Mouse (Mus musculus) lung, adult 2 months (tissue): ENCODE results near the gene Gm33543. TPM values are rescaled to one million over a fixed set of nuclear protein-coding genes. Genes with fewer than 3 reads are reported as not detected.

ENCODE experiments used
- DNase-seq: peaks from one replicate; pipeline ENCODE4 v3.0.0; 2022
- H3K4me1 ChIP-seq: fragments of 200-500 bp; 2 replicates; pipeline ENCODE4 v1.6.1; 2011; ENCODE audit warnings: low read length; ENCODE audit not compliant: control insufficient read depth, insufficient read depth
- H3K4me3 ChIP-seq: fragments of 200-500 bp; replicated peaks from 2 replicates; pipeline ENCODE3; 2011; ENCODE audit warnings: low read depth, mild to moderate bottlenecking, control low read depth, low read length; ENCODE audit errors: extremely low read depth
- CTCF ChIP-seq: fragments of 200-500 bp; IDR thresholded peaks from 2 replicates; pipeline ENCODE4 v1.5.1; 2011; ENCODE audit warnings: mild to moderate bottlenecking, low read length, control low read depth; ENCODE audit not compliant: insufficient read depth
- POLR2A ChIP-seq: fragments of 200-500 bp; IDR thresholded peaks from 2 replicates; pipeline ENCODE4 v1.6.1; 2011; ENCODE audit warnings: low read depth, mild to moderate bottlenecking, control low read depth, low read length, borderline replicate concordance; ENCODE audit errors: extremely low read depth
- whole genome bisulfite sequencing: fragments of 180-500 bp; shearing (Covaris S2); methylation state at CpG from one replicate; pipeline ENCODE4 v1.1.7; 2018; 5-methylcytosine and 5-hydroxymethylcytosine counted together
- polyA plus RNA-seq: library from polyadenylated mRNA; depleted of rRNA; stranded (reverse); fragments of >200 nt; gene quantifications from 2 replicates; pipeline ENCODE4 v1.2.3, GENCODE M21; 2012

The Gm33543 gene
- polyA plus RNA-seq, 1 experiment = 0.15 TPM

GRCm38 (mm10) chr10:95839803-95840202 lies 2.9 kb downstream of the Gm33543 start:
- Histone ChIP-seq H3K4me1 (no peaks in the 10 kb centered on the region), H3K4me3 (no peak overlapping the region)
- TF ChIP-seq POLR2A (no peak), CTCF (no peak)
- WGBS = 89% methylated on average over 3 of the region's 3 CpGs
- DNase-seq = no peak

DNA sequence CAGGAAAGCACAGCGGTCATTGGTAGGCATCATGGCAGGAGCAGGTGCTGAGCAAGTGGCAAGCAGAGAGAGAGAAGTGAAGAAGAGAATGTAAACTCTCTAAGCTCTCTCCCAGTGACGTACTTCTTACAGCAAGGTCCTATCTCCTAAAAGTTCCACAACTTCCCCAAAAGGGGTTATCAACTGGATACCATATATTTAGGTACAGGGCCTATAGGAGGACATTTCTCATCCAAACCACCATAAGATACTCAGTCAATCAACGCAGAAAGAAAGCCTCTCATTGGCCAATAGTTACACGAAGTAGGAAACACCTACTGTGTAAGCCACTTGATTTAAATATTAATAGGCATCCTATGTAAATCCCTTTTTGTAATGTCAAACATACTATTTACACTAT lies 3.7 kb downstream of the Gm33543 start:
- no peak for TF ChIP-seq CTCF
- TF ChIP-seq POLR2A = no peak
- WGBS = 85% methylated on average over 4 of the region's 4 CpGs
- no peak overlapping the region for H3K4me3 ChIP-seq
- no peak for DNase-seq
- no peaks in the 10 kb centered on the region for H3K4me1 ChIP-seq

GRCm38 (mm10) chr10:95836530-95837264 lies 6.0 kb downstream of the Gm33543 start:
- WGBS = 74% methylated on average over 9 of the region's 9 CpGs
- H3K4me3 ChIP-seq = no peak overlapping the region
- H3K4me1 ChIP-seq = no peaks in the 10 kb centered on the region
- DNase-seq = no peak
- no peak for TF ChIP-seq CTCF
- no peak for TF ChIP-seq POLR2A

DNA sequence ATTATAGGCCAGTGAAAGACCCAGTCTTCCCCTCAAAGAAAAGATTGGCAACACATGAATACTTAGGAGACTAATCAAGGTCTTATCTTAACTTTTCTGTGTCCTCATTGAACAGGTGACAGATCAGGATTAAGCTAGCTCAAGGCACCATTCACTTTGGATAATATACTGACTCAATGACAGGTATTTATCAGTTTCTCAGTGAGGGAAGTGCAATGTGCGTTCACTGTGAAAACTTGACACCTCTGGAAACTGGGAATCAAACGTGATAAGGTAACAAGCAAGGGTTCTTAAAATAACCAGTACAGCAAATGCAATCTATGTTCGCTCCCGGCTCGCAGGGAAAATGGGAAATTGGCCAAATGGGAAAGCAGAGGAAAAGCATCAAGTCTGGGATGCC lies 11.8 kb downstream of the Gm33543 start:
- no peaks in the 10 kb centered on the region for H3K4me1 ChIP-seq
- no peak for DNase-seq
- no peak for TF ChIP-seq POLR2A
- TF ChIP-seq CTCF = no peak
- WGBS = 73% methylated on average over 5 of the region's 5 CpGs
- no peak overlapping the region for H3K4me3 ChIP-seq

- Histone ChIP-seq H3K4me3 (no peak overlapping the region), H3K4me1 (no peaks in the 10 kb centered on the region)
- no peak for DNase-seq
- TF ChIP-seq POLR2A (no peak), CTCF (no peak)
Measured at GRCm38 (mm10) chr10:95829471-95829870, 13.3 kb downstream of the Gm33543 start.

DNA sequence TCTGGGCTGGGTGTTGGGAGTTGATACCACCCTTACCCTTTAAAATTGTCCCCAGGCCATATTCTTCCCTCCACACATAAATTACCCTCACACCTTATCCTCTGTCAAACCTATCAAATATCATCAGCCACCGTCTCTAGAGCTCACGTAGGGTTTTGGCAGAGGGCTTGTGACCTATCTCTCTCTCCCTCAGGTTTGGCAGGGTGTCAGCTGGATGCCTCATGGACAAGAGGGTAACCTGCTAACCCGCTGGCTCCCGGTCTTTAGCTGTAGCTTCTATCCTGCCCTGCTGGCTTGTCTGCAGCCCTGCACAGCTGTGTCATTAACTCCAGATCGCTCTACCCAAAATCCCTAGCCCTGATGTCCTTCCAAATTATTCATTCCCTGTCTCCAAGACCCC lies 14.4 kb downstream of the Gm33543 start:
- TF ChIP-seq CTCF (no peak), POLR2A (no peak)
- Histone ChIP-seq H3K4me3 (no peak overlapping the region), H3K4me1 (no peaks in the 10 kb centered on the region)
- DNase-seq = no peak
- WGBS = 75% methylated on average over 5 of the region's 5 CpGs

DNA sequence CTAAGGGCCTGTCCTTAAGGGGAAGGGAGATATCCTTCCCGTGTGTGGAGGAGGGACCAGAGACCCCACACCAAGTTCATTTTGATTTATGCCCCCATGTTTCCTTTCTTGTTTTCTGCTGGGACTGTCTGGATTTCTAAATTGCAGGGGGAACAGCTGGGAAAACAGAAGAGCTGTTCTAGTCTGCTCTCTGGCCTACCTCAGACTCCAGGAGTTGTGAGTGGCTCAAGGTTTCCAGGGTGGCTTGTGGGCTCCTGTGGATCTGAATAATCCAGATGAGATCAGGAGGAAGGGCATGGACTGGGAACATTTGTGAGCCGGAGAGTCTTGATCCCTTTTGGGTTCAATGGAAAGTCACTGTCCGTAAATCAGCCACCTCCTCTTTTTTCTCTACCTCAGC lies 17.1 kb downstream of the Gm33543 start:
- TF ChIP-seq POLR2A (no peak), CTCF (no peak)
- WGBS = 51% methylated on average over 2 of the region's 3 CpGs
- no peaks in the 10 kb centered on the region for H3K4me1 ChIP-seq
- DNase-seq = no peak
- H3K4me3 ChIP-seq = no peak overlapping the region

GRCm38 (mm10) chr10:95818506-95818905 lies 24.2 kb downstream of the Gm33543 start:
- DNase-seq = no peak
- no peak for TF ChIP-seq CTCF
- TF ChIP-seq POLR2A = no peak
- Histone ChIP-seq H3K4me3 (no peak overlapping the region), H3K4me1 (no peaks in the 10 kb centered on the region)
- 90% methylated on average over 2 of the region's 2 CpGs for WGBS

DNA sequence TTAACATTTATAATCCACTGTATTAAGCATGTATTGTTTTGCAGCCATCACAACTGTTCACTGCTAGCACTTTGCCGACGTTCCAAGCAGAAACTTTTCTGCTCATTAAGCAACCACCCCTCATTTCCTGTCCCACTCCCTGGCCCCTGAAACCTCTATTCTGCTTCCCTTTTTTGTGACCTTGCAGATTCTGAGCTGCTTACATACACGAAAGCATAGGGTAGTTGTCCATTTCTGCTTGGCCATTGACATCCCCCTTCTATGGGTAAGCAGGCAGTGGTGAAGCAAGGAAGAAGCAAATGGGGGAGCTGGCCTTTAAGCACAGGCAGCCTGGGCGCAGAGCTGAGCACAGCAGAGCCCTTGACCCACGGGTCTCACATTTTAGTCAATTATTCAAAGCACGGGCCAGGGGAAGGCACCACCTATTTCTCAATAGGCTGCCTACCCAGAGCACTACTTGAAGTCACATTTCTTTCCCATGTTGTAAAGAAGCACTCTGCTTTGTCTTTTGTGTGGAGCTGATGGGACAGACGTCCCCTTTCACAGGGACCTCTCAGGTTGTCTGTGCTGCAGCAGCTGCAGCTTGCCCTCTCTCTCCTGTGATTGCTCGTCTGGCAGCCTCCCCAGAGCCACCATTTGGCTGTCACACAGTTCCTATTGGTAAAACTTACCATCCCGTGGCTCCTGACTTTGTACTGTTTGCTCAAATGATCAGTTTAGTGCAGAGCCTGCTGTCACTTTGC lies 25.1 kb downstream of the Gm33543 start:
- 29% methylated on average over 9 of the region's 9 CpGs for WGBS
- Histone ChIP-seq H3K4me3 (no peak overlapping the region), H3K4me1 (no peaks in the 10 kb centered on the region)
- TF ChIP-seq CTCF = no peak
- no peak for TF ChIP-seq POLR2A
- no peak for DNase-seq

- TF ChIP-seq POLR2A = no peak
- no peak for TF ChIP-seq CTCF
- Histone ChIP-seq H3K4me1 (no peaks in the 10 kb centered on the region), H3K4me3 (no peak overlapping the region)
- no peak for DNase-seq
- 91% methylated on average over 6 of the region's 6 CpGs for WGBS
Measured at GRCm38 (mm10) chr10:95814351-95814750, 28.4 kb downstream of the Gm33543 start.
